Mouse (Mus musculus) liver, embryonic 14.5 days (tissue): Measurements from ENCODE around the gene Ccdc63.

Source experiments
- CTCF ChIP-seq: IDR thresholded peaks from 2 replicates; pipeline ENCODE4 v1.5.1; 2016; ENCODE audit warnings: antibody characterized with exemption, low read depth, control low read depth
- EP300 ChIP-seq: IDR thresholded peaks from 2 replicates; pipeline ENCODE4 v1.6.1; 2016; ENCODE audit warnings: antibody characterized with exemption, low read depth

DNA sequence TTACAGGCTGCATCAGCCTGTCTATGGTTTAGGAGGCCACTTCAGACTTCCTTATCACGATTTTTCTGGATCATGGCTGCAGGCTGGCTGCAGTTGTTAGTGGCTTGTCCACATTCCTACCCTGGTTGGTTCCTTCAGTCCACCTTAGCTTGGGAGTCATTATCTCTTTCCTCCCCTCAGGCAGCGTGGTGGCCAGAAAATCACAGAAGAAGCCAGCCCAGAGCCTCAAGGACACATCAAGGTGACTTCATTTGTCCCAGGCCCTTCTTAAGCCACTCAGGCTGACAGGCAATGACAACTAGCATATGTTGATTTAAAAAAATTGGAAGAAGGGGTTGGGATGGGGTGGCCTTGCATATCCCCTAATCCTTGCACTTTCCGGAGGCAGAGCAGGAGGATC is 14.2 kb upstream of the Ccdc63 start:
- TF ChIP-seq CTCF (no peak), EP300 (no peak)
